Mouse (Mus musculus) ES-E14 (cell line): ENCODE data around the gene Cps1. TPM values are rescaled to one million over a fixed set of nuclear protein-coding genes. Genes with fewer than 3 reads are reported as not detected.

Experiments
- DNase-seq: peaks from one replicate; pipeline ENCODE4 v3.0.0-alpha.2; 2013; ENCODE audit warnings: low read depth, low spot score
- H3K27ac ChIP-seq: 2 replicates; pipeline ENCODE4 v1.5.1; 2012; ENCODE audit warnings: low read depth, mild to moderate bottlenecking, low read length, moderate library complexity, mixed read lengths; ENCODE audit not compliant: poor library complexity, insufficient read depth, severe bottlenecking
- H3K36me3 ChIP-seq: 2 replicates; pipeline ENCODE4 v1.6.1; 2012; ENCODE audit warnings: mild to moderate bottlenecking, low read length, moderate library complexity, mixed read lengths; ENCODE audit not compliant: control insufficient read depth, poor library complexity, insufficient read depth, severe bottlenecking
- H3K4me1 ChIP-seq, 2 experiments: fragments of 150-350 bp in 1 of 2; sonication (generic) in 1 of 2; 2 replicates each; pipeline ENCODE4 v1.6.1; 2012; ENCODE audit warnings: low read length in 2 of 2, mild to moderate bottlenecking in 1 of 2, mixed read lengths in 1 of 2; ENCODE audit not compliant: control insufficient read depth in 2 of 2, insufficient read depth in 2 of 2, poor library complexity in 1 of 2
- H3K4me3 ChIP-seq, 2 experiments: fragments of 150-350 bp in 1 of 2; sonication (generic) in 1 of 2; 2 replicates each; pipeline ENCODE4 v1.5.1; 2012; ENCODE audit warnings: low read length in 2 of 2, low read depth in 1 of 2, mild to moderate bottlenecking in 1 of 2, mixed read lengths in 1 of 2; ENCODE audit not compliant: insufficient read depth in 1 of 2, poor library complexity in 1 of 2, severe bottlenecking in 1 of 2
- H3K9ac ChIP-seq: 2 replicates; pipeline ENCODE4 v1.6.1; 2012; ENCODE audit warnings: low read depth, mild to moderate bottlenecking, low read length, mixed read lengths; ENCODE audit not compliant: poor library complexity, insufficient read depth, severe bottlenecking
- H3K9me3 ChIP-seq: fragments of 150-350 bp; sonication (generic); 2 replicates; pipeline ENCODE4 v1.6.1; 2012; ENCODE audit warnings: low read depth, mild to moderate bottlenecking, low read length; ENCODE audit not compliant: control insufficient read depth, insufficient read depth
- CHD2 ChIP-seq: IDR thresholded peaks from 2 replicates; pipeline ENCODE4 v1.6.1; 2014; ENCODE audit warnings: mild to moderate bottlenecking, low read depth, low read length, inconsistent platforms
- HCFC1 ChIP-seq: IDR thresholded peaks from 2 replicates; pipeline ENCODE4 v1.6.1; 2012; ENCODE audit warnings: low read length, inconsistent platforms, borderline replicate concordance; ENCODE audit not compliant: insufficient read depth
- MAFK ChIP-seq: IDR thresholded peaks from 2 replicates; pipeline ENCODE4 v1.6.1; 2014; ENCODE audit warnings: mild to moderate bottlenecking, low read depth, low read length, inconsistent platforms; ENCODE audit not compliant: insufficient read depth
- ZC3H11A ChIP-seq: IDR thresholded peaks from 2 replicates; pipeline ENCODE4 v1.6.1; 2012; ENCODE audit warnings: low read depth, mild to moderate bottlenecking, inconsistent platforms, low read length, borderline replicate concordance
- ZNF384 ChIP-seq: IDR thresholded peaks from 2 replicates; pipeline ENCODE4 v1.6.1; 2012; ENCODE audit warnings: low read depth, low read length, inconsistent platforms
- in situ Hi-C, 2 experiments: fragments of 600-800 bp; cut with MboI; formaldehyde crosslinking; loops; one replicate each; pipeline ENCODE4 v1.15.1; 2025; ENCODE audit warnings: low sequenced_read_pairs in 2 of 2, inconsistent platforms in 1 of 2; ENCODE audit not compliant: unreplicated experiment in 2 of 2
- total RNA-seq: library from RNA; depleted of rRNA; stranded (reverse); fragments of 300-350 nt; gene quantifications from 2 replicates; pipeline ENCODE4 v1.2.3, GENCODE M21; 2012

Gene Cps1
- total RNA-seq, 1 experiment: 0.31 TPM

DNA sequence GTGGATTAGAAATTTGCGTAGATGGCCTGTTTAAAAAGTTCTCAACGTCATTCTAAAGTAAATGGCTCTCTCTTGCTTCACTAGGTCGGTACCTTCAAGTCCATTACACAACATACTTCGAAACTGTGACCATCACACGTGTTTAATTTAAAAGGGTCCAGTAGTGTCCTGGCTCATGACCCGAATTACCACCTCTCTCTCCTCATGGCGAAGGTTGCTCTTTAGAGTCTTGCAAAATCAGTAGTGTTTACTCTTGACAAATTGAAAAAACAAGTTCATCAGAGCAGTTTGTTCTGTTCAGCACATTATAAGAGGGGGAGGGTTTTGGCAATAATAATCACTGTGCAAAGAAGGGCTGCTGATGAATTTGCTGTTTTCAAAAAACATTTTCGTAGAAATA, 6.3 kb upstream of the Cps1 start:
- DNase-seq: no peak
- Histone ChIP-seq H3K36me3 (no peaks in the 10 kb centered on the region), H3K9ac (no peak overlapping the region), H3K9me3 (no peaks in the 10 kb centered on the region), H3K27ac (no peak overlapping the region), H3K4me3 (no peak overlapping the region), H3K4me1 (no peaks in the 10 kb centered on the region)
- in situ Hi-C loops: no loop called here
- no peak for TF ChIP-seq MAFK
- TF ChIP-seq HCFC1: no peak
- TF ChIP-seq CHD2: no peak
- no peak for TF ChIP-seq ZC3H11A
- no peak for TF ChIP-seq ZNF384

DNA sequence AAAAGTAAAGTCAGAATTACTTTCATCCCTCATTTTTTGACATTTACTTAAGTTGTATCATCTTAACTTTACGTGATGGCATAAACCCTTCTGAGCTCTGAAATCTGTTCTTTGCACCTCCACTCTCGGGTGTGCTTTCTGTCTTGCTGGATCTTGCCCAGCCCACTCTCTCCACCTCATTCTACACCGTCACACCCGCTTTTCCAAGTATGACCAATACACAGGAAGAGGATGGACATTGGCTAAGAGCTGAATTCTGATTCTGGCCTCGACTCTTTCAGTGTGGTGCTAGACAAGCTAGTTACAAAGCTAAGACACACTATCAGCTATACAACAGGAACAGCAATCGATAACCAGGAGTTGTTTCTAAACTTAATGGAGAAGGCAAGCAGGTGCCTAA, 5.0 kb upstream of the Cps1 start:
- in situ Hi-C loops: no loop called here
- no peak for TF ChIP-seq HCFC1

DNA sequence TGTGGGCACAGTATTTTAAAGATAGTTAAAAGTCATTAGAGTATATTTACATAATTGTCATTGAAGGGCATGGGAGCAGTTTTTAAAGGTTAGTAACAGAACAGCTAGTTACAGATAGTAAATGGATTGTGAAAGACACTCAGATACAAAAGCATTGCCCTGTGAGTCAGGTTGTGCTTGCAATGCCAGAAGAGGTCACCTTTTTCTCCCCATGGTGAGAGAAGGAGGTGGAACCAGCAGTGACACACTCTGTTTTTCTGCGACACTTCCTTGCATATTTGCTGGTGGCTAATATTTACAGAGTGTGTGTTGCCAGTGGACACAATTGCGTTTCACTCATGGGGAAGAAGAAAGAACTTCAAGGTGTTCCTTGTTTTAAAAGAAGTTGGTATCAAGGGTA, 2.6 kb downstream of the Cps1 start:
- no peaks in the 10 kb centered on the region for H3K4me1 ChIP-seq
- no peaks in the 10 kb centered on the region for H3K9me3 ChIP-seq
- no peak overlapping the region for H3K27ac ChIP-seq
- TF ChIP-seq MAFK: no peak
- TF ChIP-seq ZNF384: no peak
- TF ChIP-seq ZC3H11A: no peak
- TF ChIP-seq CHD2: no peak
- no peak for TF ChIP-seq HCFC1
- H3K36me3 ChIP-seq: no peaks in the 10 kb centered on the region
- DNase-seq: no peak
- no peak overlapping the region for H3K9ac ChIP-seq
- in situ Hi-C loops: no loop called here
- no peak overlapping the region for H3K4me3 ChIP-seq

More for the DNA sequence above, 5.0 kb upstream of the Cps1 start:
- Histone ChIP-seq H3K27ac (no peak overlapping the region), H3K36me3 (no peaks in the 10 kb centered on the region), H3K9me3 (no peaks in the 10 kb centered on the region), H3K4me1 (no peaks in the 10 kb centered on the region), H3K4me3 (no peak overlapping the region), H3K9ac (no peak overlapping the region)
- DNase-seq: no peak

DNA sequence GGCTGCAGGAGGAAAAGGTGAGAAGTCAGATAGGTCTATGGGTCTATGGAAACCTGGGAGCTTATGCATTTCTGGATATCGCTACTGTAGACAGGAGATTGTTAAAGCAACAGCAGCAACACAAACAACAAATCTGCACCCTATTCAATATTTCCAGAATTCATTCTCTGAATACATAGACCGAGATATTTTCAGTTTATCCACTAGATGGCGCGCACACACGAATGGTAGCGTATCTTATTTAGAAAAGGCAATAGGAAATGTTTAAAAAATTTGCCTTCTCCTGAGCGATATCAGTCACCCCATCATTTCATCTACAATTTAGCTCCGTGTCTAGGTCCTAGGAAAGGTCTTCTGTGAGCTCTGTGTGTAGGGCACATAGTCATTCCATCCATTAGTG, 21.1 kb downstream of the Cps1 start:
- no peaks in the 10 kb centered on the region for H3K36me3 ChIP-seq
- H3K9me3 ChIP-seq: no peaks in the 10 kb centered on the region
- no peak overlapping the region for H3K27ac ChIP-seq
- no peak overlapping the region for H3K9ac ChIP-seq
- no peak overlapping the region for H3K4me3 ChIP-seq
- no peaks in the 10 kb centered on the region for H3K4me1 ChIP-seq
- peak; percentile 11 for DNase-seq
- in situ Hi-C loops: no loop called here
- TF ChIP-seq ZNF384: no peak
- no peak for TF ChIP-seq MAFK
- TF ChIP-seq HCFC1: no peak
- TF ChIP-seq CHD2: no peak
- TF ChIP-seq ZC3H11A: no peak

DNA sequence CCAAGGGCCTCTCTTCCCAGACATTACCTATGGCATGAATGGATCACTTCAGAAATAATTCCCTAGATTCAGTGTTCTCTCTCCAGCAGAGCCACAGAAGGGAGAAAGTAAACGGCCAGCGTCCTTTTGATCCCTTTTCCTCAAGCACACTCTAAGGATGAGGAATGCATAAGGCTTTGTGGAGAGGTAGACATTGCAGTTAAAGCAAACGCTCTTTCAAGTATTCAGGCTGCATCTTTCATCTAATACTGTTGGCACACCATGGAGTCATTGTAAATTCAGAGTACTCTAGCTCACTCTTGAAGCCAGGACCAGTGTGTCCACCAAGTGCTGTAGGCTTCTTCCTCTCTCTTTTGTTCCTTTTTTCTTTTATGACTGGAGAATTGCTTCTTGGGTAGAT, 28.4 kb downstream of the Cps1 start:
- TF ChIP-seq ZNF384 (no peak), HCFC1 (no peak), MAFK (no peak), CHD2 (no peak), ZC3H11A (no peak)
- in situ Hi-C loops: no loop called here

More for the DNA sequence above, 28.4 kb downstream of the Cps1 start:
- DNase-seq: no peak
- no peak overlapping the region for H3K27ac ChIP-seq
- no peak overlapping the region for H3K9ac ChIP-seq
- no peaks in the 10 kb centered on the region for H3K9me3 ChIP-seq
- no peaks in the 10 kb centered on the region for H3K4me1 ChIP-seq
- no peak overlapping the region for H3K4me3 ChIP-seq
- H3K36me3 ChIP-seq: no peaks in the 10 kb centered on the region
